Mouse (Mus musculus) spleen, postnatal 36 days (tissue): ENCODE data around the gene Nav2.

Experiments used
- DNase-seq, 2 experiments: peaks; one replicate each; pipeline ENCODE4 v3.0.0; 2022; ENCODE audit warnings: low spot score in 2 of 2, mixed read lengths in 1 of 2

Gene Nav2

GRCm38 (mm10) chr7:49052871-49053618 lies 144.5 kb downstream of the Nav2 start:
- DNase-seq: no peak

DNA sequence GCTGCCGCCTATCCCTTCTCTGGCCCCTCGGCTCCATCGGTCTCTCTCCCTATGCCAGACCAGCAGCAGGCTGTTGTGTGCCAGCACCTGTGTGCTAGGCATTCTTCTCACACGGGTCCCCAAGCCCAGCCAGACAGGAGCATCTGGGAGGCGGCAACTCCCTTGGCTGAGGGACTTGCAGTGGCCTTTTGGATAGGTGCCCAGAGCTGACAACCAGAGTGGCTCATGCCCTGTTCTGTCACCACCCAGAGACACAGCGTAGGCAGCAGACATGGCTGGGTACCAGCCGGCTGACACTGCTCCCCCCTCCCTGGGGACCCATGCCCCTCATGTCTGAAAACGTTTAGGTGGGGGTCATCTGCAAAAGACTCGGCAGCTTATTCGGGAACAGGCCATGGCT lies 146.8 kb downstream of the Nav2 start:
- DNase-seq: no peak

DNA sequence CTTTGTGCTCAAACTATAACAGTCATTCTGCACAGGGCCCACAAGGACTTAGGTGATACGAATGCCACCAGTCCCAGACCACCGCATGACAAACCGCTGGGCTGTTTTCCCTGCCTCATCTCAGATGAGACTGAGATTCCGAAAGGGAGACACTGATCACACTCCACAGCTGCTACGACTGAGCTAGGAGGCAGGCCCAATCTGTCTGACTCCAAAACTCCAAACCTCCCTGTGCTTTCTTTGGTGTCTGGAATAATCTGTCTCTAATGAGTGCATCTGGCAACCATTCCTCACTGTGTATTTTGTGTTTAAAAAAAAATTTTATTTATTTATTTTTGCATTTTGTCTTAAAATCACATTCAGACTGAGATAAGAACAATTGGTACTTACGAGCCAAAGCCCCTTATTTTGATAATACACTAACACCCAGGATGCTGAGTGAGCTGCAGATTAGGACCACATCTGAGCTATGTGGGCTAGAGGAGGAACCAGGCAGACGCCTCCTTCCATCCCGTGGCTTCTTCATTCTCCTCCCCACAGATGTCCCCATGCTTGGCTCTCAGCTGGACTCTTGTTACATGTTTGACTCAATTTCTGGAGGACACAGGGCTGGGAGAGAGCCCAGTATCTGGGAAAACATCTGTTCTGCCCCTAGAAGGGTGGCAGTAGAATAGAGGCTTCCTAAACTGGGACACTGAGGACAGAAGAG lies 149.9 kb downstream of the Nav2 start:
- DNase-seq: no peak

- DNase-seq: no peak
Observed at GRCm38 (mm10) chr7:49064792-49065521, 156.4 kb downstream of the Nav2 start.

DNA sequence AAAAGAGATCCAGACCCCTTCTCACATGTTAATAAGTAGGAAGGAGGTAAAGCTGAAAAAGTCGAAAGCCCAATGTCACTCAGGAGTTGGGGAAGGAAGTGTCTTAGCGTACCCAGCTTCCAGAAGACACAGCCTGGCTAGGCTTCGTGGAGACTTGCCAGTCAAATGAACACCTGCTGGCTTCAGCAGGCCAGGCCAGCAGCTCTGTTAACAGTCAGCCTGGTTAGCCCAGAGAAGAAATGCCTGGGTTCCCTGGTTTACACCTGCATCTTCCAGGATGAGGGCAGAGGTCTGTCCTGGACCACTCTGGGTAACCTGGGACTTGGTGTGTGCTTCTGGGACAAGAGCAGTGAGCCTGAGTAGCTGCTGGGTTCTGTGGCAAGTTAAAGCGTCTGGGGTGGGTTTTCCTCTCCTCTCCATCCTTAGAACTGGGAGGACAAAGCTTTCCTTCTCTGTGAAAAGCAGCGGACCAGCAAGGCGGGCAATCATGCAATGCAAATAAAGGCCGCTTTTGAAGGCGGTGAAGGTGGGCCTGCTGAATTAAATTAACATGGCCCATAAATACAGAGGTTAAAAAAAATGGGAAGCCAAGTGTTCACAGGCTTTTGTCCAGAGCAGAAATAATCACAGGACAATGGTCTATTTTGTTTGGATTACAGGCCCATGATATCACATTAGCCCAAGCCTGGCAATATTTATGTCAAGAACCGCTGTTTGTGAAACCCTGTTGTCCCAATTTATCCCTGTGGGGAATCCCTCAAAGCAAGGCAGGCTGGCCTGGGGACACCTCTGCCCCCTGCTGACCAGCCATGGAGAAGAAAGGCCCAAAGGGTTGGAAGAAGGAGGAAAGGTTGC lies 157.3 kb downstream of the Nav2 start:
- DNase-seq: no peak

- DNase-seq: no peak
Observed at GRCm38 (mm10) chr7:49066828-49067227, 158.3 kb downstream of the Nav2 start.

DNA sequence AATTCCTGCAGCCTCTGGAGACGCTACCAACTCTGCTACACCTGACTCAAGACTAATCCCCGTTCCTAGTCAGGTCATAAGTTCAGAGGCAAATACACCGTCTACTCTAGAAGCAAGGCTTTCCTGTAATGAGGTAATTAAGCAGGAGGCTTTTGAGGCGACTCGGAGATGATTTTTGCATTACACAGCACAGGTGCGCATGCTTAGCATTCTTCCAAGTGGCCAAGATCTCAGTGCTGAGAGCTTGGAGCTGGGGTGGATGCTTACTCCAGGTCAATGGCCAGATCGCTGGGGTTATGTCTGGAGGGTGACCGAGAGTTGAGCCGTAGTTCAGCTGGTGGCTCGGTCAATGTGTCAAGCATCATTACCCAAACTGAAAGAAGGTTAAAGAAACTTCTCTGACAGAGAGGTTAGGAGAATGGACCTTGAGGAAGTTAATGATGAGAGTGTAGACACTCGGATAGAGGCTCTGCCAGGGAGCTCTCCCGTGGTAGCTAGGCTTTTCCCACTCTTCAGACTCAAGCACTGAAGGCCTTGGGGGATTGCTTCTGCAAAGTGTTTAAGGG lies 161.0 kb downstream of the Nav2 start:
- no peak for DNase-seq

DNA sequence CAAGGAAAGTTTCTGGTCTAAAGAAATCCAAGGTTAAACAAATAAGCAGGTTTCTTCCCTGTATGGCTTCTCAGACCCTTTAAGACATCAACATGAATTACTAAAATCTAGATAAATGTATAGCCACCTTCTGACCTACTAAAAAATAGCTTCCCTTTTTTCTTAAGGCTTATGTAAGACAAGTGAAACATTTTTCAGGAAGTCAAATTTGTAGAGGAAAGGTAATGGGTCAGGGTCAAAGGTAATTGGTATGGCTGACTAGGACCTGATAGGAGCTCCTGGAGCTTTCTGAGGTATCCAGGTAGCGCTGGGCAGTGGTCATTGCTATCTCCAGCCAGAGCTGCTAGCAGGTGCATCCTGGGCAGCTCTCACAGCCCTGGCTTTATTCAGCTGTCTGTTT lies 162.1 kb downstream of the Nav2 start:
- no peak for DNase-seq

- DNase-seq: no peak
Observed at GRCm38 (mm10) chr7:49071141-49071567, 162.6 kb downstream of the Nav2 start.

- DNase-seq: no peak
Observed at GRCm38 (mm10) chr7:49075333-49075934, 166.9 kb downstream of the Nav2 start.

DNA sequence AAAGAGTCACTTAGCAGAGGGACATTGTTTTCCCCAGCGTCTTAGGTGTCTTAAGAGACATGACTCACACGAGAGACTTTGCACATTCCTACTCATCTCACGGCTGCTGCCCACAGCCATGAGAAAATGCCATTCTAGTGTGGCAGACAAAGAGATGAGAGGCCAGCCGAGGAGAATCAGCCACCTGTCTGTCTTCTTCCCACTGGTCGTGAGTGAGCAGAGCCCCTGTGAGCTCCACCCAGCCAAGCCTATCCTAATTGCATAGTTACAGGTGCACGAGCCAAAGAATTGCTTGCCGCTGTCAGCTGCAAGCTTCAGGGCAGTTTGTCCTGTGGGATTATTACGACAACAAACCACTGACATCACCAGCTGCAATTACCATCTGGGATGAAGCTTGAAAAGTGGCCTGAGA lies 167.8 kb downstream of the Nav2 start:
- DNase-seq: no peak

DNA sequence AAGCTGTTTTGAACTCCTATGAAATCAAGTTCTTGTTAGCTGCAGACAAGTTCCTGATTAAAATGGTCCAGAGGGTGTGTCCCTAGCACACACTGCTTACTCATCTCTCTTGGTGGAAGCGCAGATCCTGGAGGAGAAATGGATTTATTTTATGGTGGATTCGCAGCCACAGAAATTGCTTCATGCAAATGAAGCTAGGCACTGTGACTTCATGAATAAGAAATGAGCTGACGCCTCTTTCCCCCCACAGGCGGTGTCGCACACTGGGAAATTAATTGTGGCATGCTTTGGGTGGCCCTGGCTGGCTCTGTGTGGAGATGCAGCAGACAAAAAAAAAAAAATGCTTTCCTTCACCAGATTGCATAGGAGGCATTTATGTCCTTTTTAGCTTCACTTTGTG lies 170.4 kb downstream of the Nav2 start:
- DNase-seq: no peak

GRCm38 (mm10) chr7:49082585-49083165 lies 174.2 kb downstream of the Nav2 start:
- DNase-seq: no peak

- no peak for DNase-seq
Observed at GRCm38 (mm10) chr7:49084768-49085167, 176.3 kb downstream of the Nav2 start.

- DNase-seq: no peak
Observed at GRCm38 (mm10) chr7:49085759-49086158, 177.2 kb downstream of the Nav2 start.

GRCm38 (mm10) chr7:49087154-49087553 lies 178.6 kb downstream of the Nav2 start:
- DNase-seq: no peak

- DNase-seq: no peak
Observed at GRCm38 (mm10) chr7:49088198-49088912, 179.8 kb downstream of the Nav2 start.

DNA sequence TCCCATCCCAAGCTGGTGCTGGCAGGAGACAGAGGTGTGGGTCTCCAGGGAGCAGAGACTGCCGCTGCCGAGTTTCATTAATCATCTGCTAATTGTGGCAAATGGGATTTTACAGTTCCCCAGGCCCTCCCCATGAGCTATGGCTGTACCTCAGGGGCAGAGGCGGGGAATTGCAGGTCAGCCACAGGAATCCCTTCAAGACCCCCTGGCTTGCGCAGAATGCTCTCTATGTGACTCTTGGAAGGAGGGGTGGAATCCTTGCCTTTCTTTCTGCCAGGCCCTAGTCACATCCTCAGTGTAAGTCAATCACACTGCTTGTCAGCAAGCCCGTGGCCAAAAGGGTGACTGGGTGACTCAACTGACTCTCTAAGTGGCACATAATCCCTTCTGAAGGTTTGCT lies 182.9 kb downstream of the Nav2 start:
- DNase-seq: no peak

GRCm38 (mm10) chr7:49091921-49092320 lies 183.4 kb downstream of the Nav2 start:
- no peak for DNase-seq

DNA sequence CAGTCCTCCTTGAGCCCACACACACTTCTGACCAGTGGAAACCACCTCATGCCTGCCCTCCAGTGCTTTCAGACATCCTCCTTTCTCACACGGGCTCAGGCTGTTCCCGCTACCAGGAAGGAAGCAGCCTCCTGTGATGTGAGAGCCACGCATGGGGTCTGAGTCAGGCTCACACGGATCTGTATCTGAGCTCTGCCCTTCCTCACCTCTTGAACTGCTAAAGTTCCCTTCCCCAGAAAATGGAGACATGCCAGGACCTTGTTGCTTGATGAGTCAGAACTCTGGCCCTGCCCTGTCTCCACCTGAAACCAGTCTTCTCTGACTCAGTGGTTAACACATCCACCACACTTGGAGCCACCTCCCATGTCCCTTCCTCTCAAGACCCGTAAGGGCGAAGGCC lies 185.1 kb downstream of the Nav2 start:
- DNase-seq: no peak
